Mouse (Mus musculus) midbrain, embryonic 16.5 days (tissue): ENCODE data around the gene Xrra1. TPM values are rescaled to one million over a fixed set of nuclear protein-coding genes. Genes with fewer than 3 reads are reported as not detected.

Experiments used
- ATAC-seq: fragments of 200-750 bp; cut with Nextera tagmentation; 2 replicates; pipeline ENCODE4 v1.8.0; 2017; ENCODE audit warnings: moderate TSS enrichment
- H3K27ac ChIP-seq: fragments of 300-500 bp; sonication (generic); 2 replicates; pipeline ENCODE4 v1.5.1; 2014; ENCODE audit warnings: mild to moderate bottlenecking, low read length, mixed read lengths
- H3K27me3 ChIP-seq: fragments of 300-500 bp; sonication (generic); 2 replicates; pipeline ENCODE4 v1.6.1; 2014; ENCODE audit warnings: low read depth, low read length, mixed read lengths; ENCODE audit not compliant: control insufficient read depth, insufficient read depth
- H3K36me3 ChIP-seq: fragments of 300-500 bp; sonication (generic); 2 replicates; pipeline ENCODE4 v1.6.1; 2014; ENCODE audit warnings: mild to moderate bottlenecking, low read length, moderate library complexity, mixed read lengths; ENCODE audit not compliant: control insufficient read depth, insufficient read depth
- H3K4me1 ChIP-seq: fragments of 300-500 bp; sonication (generic); 2 replicates; pipeline ENCODE4 v1.6.1; 2014; ENCODE audit warnings: mild to moderate bottlenecking, low read length, mixed read lengths; ENCODE audit not compliant: control insufficient read depth, insufficient read depth
- H3K4me2 ChIP-seq: fragments of 300-500 bp; sonication (generic); 2 replicates; pipeline ENCODE4 v1.6.1; 2014; ENCODE audit warnings: mild to moderate bottlenecking, low read length, mixed read lengths
- H3K4me3 ChIP-seq: fragments of 300-500 bp; sonication (generic); 2 replicates; pipeline ENCODE4 v1.5.1; 2014; ENCODE audit warnings: low read depth, mild to moderate bottlenecking, low read length, moderate library complexity, mixed read lengths
- H3K9ac ChIP-seq: fragments of 300-500 bp; sonication (generic); 2 replicates; pipeline ENCODE4 v1.6.1; 2014; ENCODE audit warnings: low read depth, low read length, mixed read lengths
- H3K9me3 ChIP-seq: fragments of 300-500 bp; sonication (generic); replicated peaks from 2 replicates; pipeline ENCODE4 v1.6.1; 2014; ENCODE audit warnings: mild to moderate bottlenecking, low read length, mixed read lengths; ENCODE audit not compliant: control insufficient read depth, poor library complexity, severe bottlenecking
- WGBS: fragments of 180-500 bp; shearing (Covaris S2); extraction: QIAGEN DNeasy Blood & Tissue Kit; methylation state at CpG from one replicate; pipeline ENCODE4 v1.1.7; 2014; 5-methylcytosine and 5-hydroxymethylcytosine counted together
- polyA plus RNA-seq: library from polyadenylated mRNA; unstranded; fragments of >200 nt; fragmentation: Nextera tagmentation; extraction: Ambion mirVana; gene quantifications from 2 replicates; pipeline ENCODE4 v1.2.1, GENCODE M21; 2015

Gene Xrra1
- polyA plus RNA-seq, 1 experiment from 2014 or later = 1.3 TPM

- H3K36me3 ChIP-seq = no peaks in the 10 kb centered on the region
- no peak overlapping the region for H3K4me3 ChIP-seq
- no peaks in the 10 kb centered on the region for H3K27me3 ChIP-seq
- no peak overlapping the region for H3K9ac ChIP-seq
- H3K27ac ChIP-seq = no peak overlapping the region
- H3K4me1 ChIP-seq = no peaks in the 10 kb centered on the region
- H3K4me2 ChIP-seq = no peak overlapping the region
- H3K9me3 ChIP-seq = no peaks in the 10 kb centered on the region
- 73% methylated on average over 4 of the region's 4 CpGs for WGBS
- no peak for ATAC-seq
Observed at GRCm38 (mm10) chr7:99902208-99902607, 43.3 kb downstream of the Xrra1 start.

- ATAC-seq = peak; percentile 62; the same call in 1 of the 2 replicates
- WGBS = 60% methylated on average over 11 of the region's 11 CpGs
- Histone ChIP-seq H3K4me1 (no peaks in the 10 kb centered on the region), H3K4me3 (no peak overlapping the region), H3K27me3 (no peaks in the 10 kb centered on the region), H3K27ac (no peak overlapping the region), H3K36me3 (no peaks in the 10 kb centered on the region), H3K9me3 (no peaks in the 10 kb centered on the region), H3K4me2 (no peak overlapping the region), H3K9ac (no peak overlapping the region)
Observed at GRCm38 (mm10) chr7:99902918-99903665, 44.2 kb downstream of the Xrra1 start.

GRCm38 (mm10) chr7:99904421-99905005 lies 45.6 kb downstream of the Xrra1 start:
- Histone ChIP-seq H3K4me3 (no peak overlapping the region), H3K9ac (no peak overlapping the region), H3K27me3 (no peaks in the 10 kb centered on the region), H3K4me2 (no peak overlapping the region), H3K9me3 (no peaks in the 10 kb centered on the region), H3K27ac (no peak overlapping the region), H3K36me3 (no peaks in the 10 kb centered on the region), H3K4me1 (no peaks in the 10 kb centered on the region)
- no peak for ATAC-seq
- 63% methylated on average over 3 of the region's 3 CpGs for WGBS

DNA sequence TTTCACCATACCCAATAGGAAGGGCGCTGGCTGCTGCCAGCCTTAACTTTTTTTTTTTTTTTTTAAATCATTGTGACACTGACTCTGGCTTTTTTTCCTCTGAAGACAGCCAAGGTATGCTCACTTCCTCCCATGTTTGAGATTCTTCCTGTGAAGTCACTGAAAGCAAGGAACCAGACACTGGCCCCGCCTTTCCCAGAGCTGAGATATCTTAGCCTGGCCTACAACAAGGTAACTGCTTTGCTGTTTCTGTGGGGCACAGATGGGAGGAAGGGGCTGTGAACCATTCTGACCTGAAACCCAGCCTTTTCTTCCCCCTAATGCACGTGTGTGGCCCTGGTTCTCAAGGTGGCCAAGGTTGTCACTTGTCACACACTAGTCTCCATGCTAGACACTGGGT lies 47.4 kb downstream of the Xrra1 start:
- no peaks in the 10 kb centered on the region for H3K9me3 ChIP-seq
- H3K4me3 ChIP-seq = no peak overlapping the region
- no peak overlapping the region for H3K27ac ChIP-seq
- ATAC-seq = no peak
- no peaks in the 10 kb centered on the region for H3K27me3 ChIP-seq
- 89% methylated on average over 3 of the region's 3 CpGs for WGBS
- H3K4me2 ChIP-seq = no peak overlapping the region
- H3K36me3 ChIP-seq = no peaks in the 10 kb centered on the region
- H3K4me1 ChIP-seq = no peaks in the 10 kb centered on the region
- no peak overlapping the region for H3K9ac ChIP-seq

GRCm38 (mm10) chr7:99907463-99907862 lies 48.5 kb downstream of the Xrra1 start:
- no peak overlapping the region for H3K4me2 ChIP-seq
- 78% methylated on average over 3 of the region's 3 CpGs for WGBS
- no peak for ATAC-seq
- no peak overlapping the region for H3K9ac ChIP-seq
- no peaks in the 10 kb centered on the region for H3K27me3 ChIP-seq
- no peak overlapping the region for H3K27ac ChIP-seq
- no peak overlapping the region for H3K4me3 ChIP-seq
- no peaks in the 10 kb centered on the region for H3K9me3 ChIP-seq
- H3K36me3 ChIP-seq = no peaks in the 10 kb centered on the region
- H3K4me1 ChIP-seq = no peaks in the 10 kb centered on the region

DNA sequence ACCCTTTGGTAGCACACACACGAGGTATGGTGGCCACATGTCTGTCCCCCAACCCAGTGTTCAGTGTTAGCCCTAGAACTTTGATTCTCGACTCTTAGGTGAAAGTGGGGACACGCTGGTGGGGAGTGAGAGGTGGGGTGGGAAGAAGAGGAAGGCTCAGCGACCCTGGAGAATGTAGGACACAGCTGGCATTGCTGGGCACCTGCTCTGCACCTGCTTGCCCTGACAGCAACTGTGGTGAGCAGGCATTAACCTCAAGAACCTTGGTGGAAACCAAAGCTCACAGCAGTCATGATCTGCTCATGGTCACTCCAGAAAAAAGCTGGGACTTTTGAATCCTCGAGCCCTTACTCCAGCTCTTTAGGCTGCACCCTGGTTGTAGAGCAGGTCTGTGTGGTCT lies 52.1 kb downstream of the Xrra1 start:
- Histone ChIP-seq H3K9ac (no peak overlapping the region), H3K36me3 (no peaks in the 10 kb centered on the region), H3K4me3 (no peak overlapping the region), H3K27me3 (no peaks in the 10 kb centered on the region), H3K9me3 (no peaks in the 10 kb centered on the region), H3K4me2 (no peak overlapping the region), H3K4me1 (no peaks in the 10 kb centered on the region), H3K27ac (no peak overlapping the region)
- WGBS = 77% methylated on average over 5 of the region's 5 CpGs
- ATAC-seq = no peak

DNA sequence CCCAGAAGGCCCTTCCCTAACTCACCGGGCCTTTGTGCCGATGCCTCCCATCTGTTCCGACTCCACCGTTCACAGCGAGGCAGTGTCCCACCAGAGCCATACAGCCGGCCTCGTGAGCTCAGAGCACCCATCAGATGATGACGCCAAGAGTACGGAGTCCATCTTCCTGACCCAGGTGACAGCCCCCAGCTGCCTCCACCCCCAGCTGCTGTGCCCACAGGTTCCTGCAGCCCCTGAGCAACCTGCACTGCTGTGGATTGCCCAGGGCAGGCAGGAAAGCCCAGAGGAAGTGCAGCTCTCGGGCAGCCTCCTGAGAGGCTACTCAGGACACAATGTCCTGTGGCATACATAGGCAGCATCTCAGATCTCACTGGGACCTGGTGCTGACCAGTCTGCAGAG lies 55.4 kb downstream of the Xrra1 start:
- 91% methylated on average over 10 of the region's 10 CpGs for WGBS
- Histone ChIP-seq H3K27ac (no peak overlapping the region), H3K27me3 (no peaks in the 10 kb centered on the region; the same call in none of the 2 replicates), H3K4me1 (peaks cover 12% of the 10 kb centered on the region), H3K4me3 (no peak overlapping the region), H3K9me3 (no peaks in the 10 kb centered on the region), H3K36me3 (no peaks in the 10 kb centered on the region), H3K9ac (no peak overlapping the region), H3K4me2 (no peak overlapping the region)
- no peak for ATAC-seq

GRCm38 (mm10) chr7:99915511-99915910 lies 56.6 kb downstream of the Xrra1 start:
- WGBS = 73% methylated on average over 2 of the region's 2 CpGs
- no peak overlapping the region for H3K9ac ChIP-seq

GRCm38 (mm10) chr7:99916741-99917319 lies 57.9 kb downstream of the Xrra1 start:
- peak; percentile 36 for ATAC-seq
- H3K9me3 ChIP-seq = no peaks in the 10 kb centered on the region

More at GRCm38 (mm10) chr7:99915511-99915910, 56.6 kb downstream of the Xrra1 start:
- H3K27me3 ChIP-seq = no peaks in the 10 kb centered on the region; the same call in none of the 2 replicates
- H3K4me2 ChIP-seq = no peak overlapping the region
- H3K27ac ChIP-seq = no peak overlapping the region
- no peaks in the 10 kb centered on the region for H3K36me3 ChIP-seq
- H3K4me1 ChIP-seq = peaks cover 12% of the 10 kb centered on the region
- ATAC-seq = no peak
- no peaks in the 10 kb centered on the region for H3K9me3 ChIP-seq
- H3K4me3 ChIP-seq = no peak overlapping the region

More at GRCm38 (mm10) chr7:99916741-99917319, 57.9 kb downstream of the Xrra1 start:
- Histone ChIP-seq H3K27me3 (no peaks in the 10 kb centered on the region; the same call in none of the 2 replicates), H3K36me3 (no peaks in the 10 kb centered on the region), H3K4me1 (peaks cover 12% of the 10 kb centered on the region), H3K27ac (no peak overlapping the region), H3K9ac (peak overlapping the region; percentile 60; the same call in 1 of the 2 replicates), H3K4me2 (peak overlapping the region; percentile 82), H3K4me3 (peak overlapping the region; percentile 36)
- 8% methylated on average over 22 of the region's 22 CpGs for WGBS
